Mouse (Mus musculus) heart, embryonic 10.5 days (tissue): ENCODE results near the gene Vmn1r184. TPM values are rescaled to one million over a fixed set of nuclear protein-coding genes. Genes with fewer than 3 reads are reported as not detected.
"Not testable (repeated sequence)": the region's sequence is repeated elsewhere in the genome, so short reads cannot be mapped to it uniquely, and the experiment has no call there.

ENCODE experiments used
- DNase-seq: peaks from one replicate; pipeline ENCODE4 v3.0.0-alpha.2; 2017; ENCODE audit warnings: low spot score
- H3K27ac ChIP-seq: fragments of 300-500 bp; sonication (generic); 2 replicates; pipeline ENCODE4 v1.5.1; 2016; ENCODE audit warnings: mild to moderate bottlenecking
- H3K27me3 ChIP-seq: fragments of 300-500 bp; sonication (generic); 2 replicates; pipeline ENCODE4 v1.6.1; 2016; ENCODE audit warnings: mild to moderate bottlenecking; ENCODE audit not compliant: poor library complexity, insufficient read depth, severe bottlenecking
- H3K36me3 ChIP-seq: fragments of 300-500 bp; sonication (generic); 2 replicates; pipeline ENCODE4 v1.6.1; 2016; ENCODE audit warnings: mild to moderate bottlenecking, moderate library complexity
- H3K4me1 ChIP-seq: fragments of 300-500 bp; sonication (generic); 2 replicates; pipeline ENCODE4 v1.6.1; 2016; ENCODE audit warnings: mild to moderate bottlenecking
- H3K4me3 ChIP-seq: fragments of 300-500 bp; sonication (generic); 2 replicates; pipeline ENCODE4 v1.5.1; 2016; ENCODE audit warnings: mild to moderate bottlenecking, moderate library complexity
- H3K9me3 ChIP-seq: fragments of 300-500 bp; sonication (generic); 2 replicates; pipeline ENCODE4 v1.6.1; 2016; ENCODE audit warnings: mild to moderate bottlenecking, moderate library complexity
- WGBS: fragments of 180-500 bp; shearing (Covaris S2); methylation state at CpG from one replicate; pipeline ENCODE4 v1.1.7; 2016; 5-methylcytosine and 5-hydroxymethylcytosine counted together
- polyA plus RNA-seq: library from polyadenylated mRNA; unstranded; fragments of >200 nt; fragmentation: Nextera tagmentation; extraction: Ambion mirVana; gene quantifications from 2 replicates; pipeline ENCODE4 v1.2.1, GENCODE M21; 2016

Vmn1r184 gene
- polyA plus RNA-seq: not detected in 2 replicates

DNA sequence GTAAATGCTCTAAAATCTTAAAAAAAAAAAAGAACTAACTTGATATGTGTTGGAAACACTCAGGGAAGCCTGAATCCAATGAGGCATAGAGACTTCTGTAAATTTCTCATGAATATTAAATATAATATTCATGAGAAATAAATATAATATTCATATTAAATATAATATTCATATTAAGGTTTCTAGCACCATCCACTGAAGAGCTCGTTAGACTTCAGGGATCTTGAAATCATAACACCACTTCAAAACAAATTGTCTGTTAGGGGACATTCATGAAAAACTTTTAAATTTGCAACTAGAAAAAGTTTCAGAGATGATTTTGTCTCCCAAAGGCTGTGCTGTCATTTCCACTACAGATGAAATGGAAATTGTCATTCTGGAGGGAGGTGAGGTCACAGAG lies at the start of gene Vmn1r184:
Gene Vmn1r184, plus strand, starts transcription at position 301 of the 400 bp plus-strand sequence.
- H3K4me3 ChIP-seq, DNase-seq, H3K36me3 ChIP-seq, H3K4me1 ChIP-seq, H3K27me3 ChIP-seq, H3K9me3 ChIP-seq, H3K27ac ChIP-seq: not testable (repeated sequence)
- 67% methylated on average over 1 of the region's 1 CpGs for WGBS

GRCm38 (mm10) chr7:26303429-26304166 lies 43.5 kb downstream of the Vmn1r184 start:
- not testable (repeated sequence) for DNase-seq, H3K36me3 ChIP-seq, H3K4me1 ChIP-seq, H3K4me3 ChIP-seq, H3K27me3 ChIP-seq, H3K9me3 ChIP-seq, H3K27ac ChIP-seq
- WGBS: 82% methylated on average over 8 of the region's 8 CpGs

DNA sequence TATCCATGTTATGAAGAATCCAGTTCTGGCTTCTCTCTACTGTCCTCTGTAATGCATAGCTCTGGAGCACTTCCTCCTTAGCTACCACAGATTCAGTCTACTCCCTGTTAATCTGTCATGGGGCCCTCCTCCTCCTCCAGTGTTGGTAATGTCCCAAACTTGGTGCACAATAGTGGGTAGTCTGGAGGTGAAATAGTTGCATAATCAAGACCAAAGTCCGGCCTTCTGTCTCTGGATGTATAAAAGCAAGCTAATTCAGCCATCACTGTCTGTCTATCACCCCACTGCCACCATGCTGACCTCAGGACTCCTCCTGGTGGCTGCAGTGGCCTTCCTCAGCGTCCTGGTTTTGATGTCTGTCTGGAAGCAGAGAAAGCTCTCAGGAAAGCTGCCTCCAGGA lies 46.8 kb downstream of the Vmn1r184 start, which contains the start of gene Cyp2a4:
Gene Cyp2a4, plus strand, starts transcription at position 244 of the 400 bp plus-strand sequence.
- not testable (repeated sequence) for H3K27ac ChIP-seq, H3K4me3 ChIP-seq, DNase-seq, H3K4me1 ChIP-seq, H3K36me3 ChIP-seq, H3K9me3 ChIP-seq, H3K27me3 ChIP-seq
- 54% methylated on average over 2 of the region's 2 CpGs for WGBS

- not testable (repeated sequence) for H3K27ac ChIP-seq, H3K9me3 ChIP-seq
These were observed 51.7 kb downstream of the Vmn1r184 start for GRCm38 (mm10) chr7:26311786-26312185.

GRCm38 (mm10) chr7:26315194-26315593 lies 55.1 kb downstream of the Vmn1r184 start:
- WGBS: 72% methylated on average over 2 of the region's 2 CpGs
- not testable (repeated sequence) for H3K27ac ChIP-seq, H3K4me3 ChIP-seq

More at GRCm38 (mm10) chr7:26311786-26312185, 51.7 kb downstream of the Vmn1r184 start:
- DNase-seq, H3K27me3 ChIP-seq, H3K4me1 ChIP-seq, H3K36me3 ChIP-seq, H3K4me3 ChIP-seq: not testable (repeated sequence)
- 79% methylated on average over 4 of the region's 4 CpGs for WGBS

GRCm38 (mm10) chr7:26315809-26316208 lies 55.7 kb downstream of the Vmn1r184 start:
- H3K9me3 ChIP-seq, H3K27ac ChIP-seq, DNase-seq, H3K27me3 ChIP-seq, H3K4me1 ChIP-seq, H3K4me3 ChIP-seq, H3K36me3 ChIP-seq: not testable (repeated sequence)
- 60% methylated on average over 4 of the region's 4 CpGs for WGBS

More at GRCm38 (mm10) chr7:26315194-26315593, 55.1 kb downstream of the Vmn1r184 start:
- not testable (repeated sequence) for H3K9me3 ChIP-seq, DNase-seq, H3K4me1 ChIP-seq, H3K36me3 ChIP-seq, H3K27me3 ChIP-seq

Other genes starting within 250 kb of the Vmn1r184 start
- not detected in 2 replicates for gene Cyp2b13, start 198.8 kb upstream of the Vmn1r184 start, polyA plus RNA-seq
- gene Cyp2b9, start 86.9 kb upstream of the Vmn1r184 start, polyA plus RNA-seq: not detected in 2 replicates
- not detected in 2 replicates for gene Cyp2a4, start 46.8 kb downstream of the Vmn1r184 start, polyA plus RNA-seq
- gene Nlrp9c, start 143.4 kb downstream of the Vmn1r184 start, polyA plus RNA-seq: not detected in 2 replicates
- gene Nlrp4a, start 174.8 kb downstream of the Vmn1r184 start, polyA plus RNA-seq: not detected in 2 replicates